Mouse (Mus musculus) left cerebral cortex, postnatal 14 days (tissue): ENCODE data around the gene Krt28. TPM values are rescaled to one million over a fixed set of nuclear protein-coding genes. Genes with fewer than 3 reads are reported as not detected.

Source experiments
- DNase-seq, 2 experiments: peaks; one replicate each; pipeline ENCODE4 v3.0.0; 2021 to 2022; ENCODE audit warnings: low spot score in 2 of 2, mixed read lengths in 1 of 2
- intact Hi-C: fragments of 180-260 bp; cut with DNase I; formaldehyde crosslinking; loops from one replicate; pipeline ENCODE4 v1.15.1; 2025
- total RNA-seq, 2 experiments: library from RNA; stranded (reverse); gene quantifications; 2 replicates each; pipeline ENCODE4 v1.2.3; 2021

Gene Krt28
- total RNA-seq, 2 experiments from 2014 or later, result 0.22 to 0.34 TPM

- intact Hi-C loops, result loop anchor here (1.0 kb wide), 1 partner anchor 84 kb away; no protein-coding TSS in a partner anchor
- DNase-seq, result peak; percentile 73 to 83
Measured at GRCm38 (mm10) chr11:99379568-99379967, 4.9 kb upstream of the Krt28 start.

DNA sequence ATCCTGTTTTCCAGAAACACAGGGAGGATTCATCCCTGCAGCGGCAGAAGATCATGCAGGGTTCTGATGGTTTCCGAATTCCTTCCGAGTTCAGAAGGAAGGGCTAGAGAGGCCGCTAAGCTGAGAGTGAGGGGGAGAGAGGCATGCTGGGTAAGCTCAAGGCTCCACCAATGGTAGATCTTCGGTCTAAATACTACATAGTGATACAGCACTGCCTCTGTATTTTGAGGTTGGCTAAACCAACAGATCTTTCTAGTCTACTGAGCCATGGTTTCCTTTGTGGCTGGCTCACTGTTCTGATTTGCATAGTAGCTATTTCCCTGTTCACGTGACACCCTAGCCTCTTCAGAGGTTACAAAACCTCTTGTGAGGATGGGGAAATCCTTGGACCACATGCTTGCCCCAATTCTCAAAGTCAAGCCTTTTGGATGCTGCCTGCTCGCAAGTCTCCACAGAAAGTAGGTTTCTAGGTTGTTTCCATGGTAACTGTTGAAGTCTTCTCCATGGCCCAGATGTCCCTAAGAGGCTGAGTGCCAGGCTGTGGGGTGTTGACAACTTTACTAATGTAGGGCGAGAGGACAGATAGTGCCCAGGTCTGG, 4.8 kb downstream of the Krt28 start:
- intact Hi-C loops, result loop anchor here (5.0 kb wide), 1 partner anchor 58 kb away; no protein-coding TSS in a partner anchor
- peak; percentile 55 to 89 for DNase-seq

DNA sequence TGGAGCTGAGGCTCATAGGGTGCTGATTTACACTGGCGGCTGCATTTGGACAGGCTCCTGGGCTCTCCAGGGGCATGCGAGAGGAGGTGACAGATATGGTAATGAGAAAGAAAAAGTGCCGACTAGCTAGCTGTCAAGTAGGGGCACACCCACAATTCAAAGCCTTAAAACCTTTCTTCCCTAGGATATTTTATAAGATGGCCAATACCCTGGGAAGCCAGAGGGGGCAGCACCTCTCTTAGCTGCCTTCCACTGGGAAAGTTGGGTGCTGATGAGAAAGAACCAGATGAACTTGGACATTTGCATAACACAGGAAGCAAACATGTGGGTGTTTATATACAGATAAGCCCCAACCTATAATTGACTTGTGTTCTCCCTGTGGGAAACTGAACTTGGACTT, 5.5 kb downstream of the Krt28 start:
- intact Hi-C loops, result loop anchor here (5.0 kb wide), 1 partner anchor 57 kb away; no protein-coding TSS in a partner anchor
- DNase-seq, result peak in 1 of 2 experiments; percentile 59

- intact Hi-C loops, result loop anchor here (5.0 kb wide), 1 partner anchor 54 kb away; no protein-coding TSS in a partner anchor
- peak in 1 of 2 experiments; percentile 24 for DNase-seq
Measured at GRCm38 (mm10) chr11:99366791-99367190, 7.9 kb downstream of the Krt28 start.

DNA sequence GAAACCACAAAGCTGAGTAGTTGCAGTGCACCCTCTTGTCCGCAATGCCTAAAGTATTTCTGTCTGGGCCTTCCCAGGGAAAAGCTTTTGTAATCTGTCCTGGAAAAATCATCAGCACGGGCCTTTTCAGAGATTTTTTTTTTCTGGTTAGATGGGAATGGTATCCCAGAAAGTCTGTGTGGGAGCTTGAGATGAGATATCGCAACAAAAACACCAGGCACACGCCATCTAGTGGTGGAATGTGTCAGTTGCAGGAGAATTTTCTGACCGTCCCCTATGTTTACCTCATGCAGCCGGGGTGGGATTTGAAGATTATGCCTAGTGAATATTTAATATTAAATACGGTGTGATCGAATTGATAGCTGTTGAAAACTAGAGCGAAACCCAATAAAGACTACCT, 10.3 kb downstream of the Krt28 start:
- intact Hi-C loops, result no loop called here
- DNase-seq, result peak; percentile 59 to 61

GRCm38 (mm10) chr11:99361423-99361822, 13.3 kb downstream of the Krt28 start:
- no peak for DNase-seq
- intact Hi-C loops, result no loop called here

DNA sequence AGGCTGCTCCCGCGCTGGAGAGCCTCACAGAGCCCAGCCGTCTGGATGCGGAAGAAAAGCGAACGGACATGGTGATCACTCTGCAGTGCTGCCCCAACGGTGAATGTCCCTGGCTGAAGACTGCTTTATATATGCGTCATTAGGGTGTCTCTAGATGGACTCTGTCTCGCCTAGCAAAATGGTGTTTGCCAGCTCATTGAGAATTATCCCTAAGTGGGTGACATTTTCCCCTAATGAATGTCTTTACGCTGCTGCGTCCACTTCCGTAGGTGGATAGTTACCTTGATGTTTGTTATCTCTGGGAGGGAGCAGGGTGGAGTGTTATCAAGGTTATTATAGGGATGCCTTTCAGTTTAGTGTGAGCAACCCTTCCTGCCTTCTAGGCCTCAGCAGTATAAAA, 23.7 kb downstream of the Krt28 start, which contains the start of gene Krt27:
TSS of gene Krt27 (minus strand) at position 101 of the 400 bp plus-strand sequence.
- no peak for DNase-seq
- intact Hi-C loops, result no loop called here

DNA sequence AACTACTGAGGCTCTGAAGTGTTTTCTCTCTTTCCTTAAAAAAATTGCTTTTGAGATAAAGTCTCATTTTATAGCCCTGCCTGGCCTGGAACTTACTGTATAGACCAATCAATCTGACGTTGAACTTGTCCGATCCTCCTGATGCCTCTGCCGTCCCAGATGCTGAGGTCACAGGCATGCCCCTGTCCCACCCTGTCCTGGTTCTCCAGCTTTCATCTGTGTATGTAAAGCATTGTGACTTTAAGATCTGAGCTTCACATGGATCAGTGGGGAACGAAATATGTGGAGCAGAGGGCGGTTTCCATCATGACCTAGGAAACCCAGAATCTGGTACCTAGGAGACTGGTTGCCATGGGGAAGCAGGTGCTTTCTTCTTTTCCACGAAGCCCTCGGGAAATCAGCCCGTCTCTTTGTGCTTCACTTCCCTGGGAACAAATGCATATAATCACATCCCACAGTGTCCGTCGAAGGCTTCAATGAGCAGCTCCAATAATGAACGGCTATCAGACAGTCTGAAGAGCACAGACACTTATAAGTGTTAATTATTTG, 35.3 kb downstream of the Krt28 start:
- intact Hi-C loops, result no loop called here
- DNase-seq, result no peak

GRCm38 (mm10) chr11:99337866-99338265, 36.8 kb downstream of the Krt28 start, which contains the start of gene Krt26:
Gene Krt26, minus strand, starts transcription at chr11:99337966.
- intact Hi-C loops, result no loop called here
- DNase-seq, result no peak

- peak; percentile 51 to 73 for DNase-seq
- intact Hi-C loops, result no loop called here
Measured at GRCm38 (mm10) chr11:99333426-99333825, 41.3 kb downstream of the Krt28 start.

- no peak for DNase-seq
- intact Hi-C loops, result no loop called here
Measured at GRCm38 (mm10) chr11:99329655-99330054, 45.0 kb downstream of the Krt28 start.

GRCm38 (mm10) chr11:99322851-99323250, 51.9 kb downstream of the Krt28 start, which contains the start of gene Krt25:
Gene Krt25, minus strand, starts transcription at chr11:99322951.
- DNase-seq, result no peak
- intact Hi-C loops, result no loop called here

GRCm38 (mm10) chr11:99321094-99321493, 53.6 kb downstream of the Krt28 start:
- no peak for DNase-seq
- intact Hi-C loops, result no loop called here

DNA sequence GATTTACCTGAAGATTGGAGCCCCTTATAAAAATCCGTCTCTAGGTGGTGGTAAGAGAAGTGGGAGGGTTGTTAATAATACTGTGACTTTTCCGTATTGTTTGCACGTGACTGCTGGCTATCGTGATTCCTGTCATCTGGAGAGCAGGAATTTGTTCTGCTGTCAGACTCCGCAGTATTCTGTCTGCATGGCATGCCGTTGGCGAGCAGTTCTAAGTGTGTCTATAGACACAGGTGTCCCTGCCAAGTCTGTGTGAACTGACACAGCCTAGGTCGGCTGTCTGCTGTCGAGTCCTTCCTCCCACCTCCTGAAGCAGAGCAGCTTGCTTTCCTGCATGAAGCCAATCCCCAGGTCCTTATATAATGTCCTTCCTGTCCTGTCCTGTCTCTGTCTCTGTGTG, 55.6 kb downstream of the Krt28 start:
- intact Hi-C loops, result no loop called here
- no peak for DNase-seq

- intact Hi-C loops, result no loop called here
- no peak for DNase-seq
Measured at GRCm38 (mm10) chr11:99316543-99316942, 58.2 kb downstream of the Krt28 start.

Other genes with a start within 250 kb of the Krt28 start
- gene Ccr7, start 219.8 kb downstream of the Krt28 start, total RNA-seq, result not detected
- gene Smarce1, start 143.9 kb downstream of the Krt28 start, total RNA-seq, result 10 to 100 TPM; 67.1 to 73.7 TPM
- gene Krt222, start 130.8 kb downstream of the Krt28 start, total RNA-seq, result 10 to 100 TPM; 27.7 to 30.0 TPM
- not detected for gene Krt24, start 89.6 kb downstream of the Krt28 start, total RNA-seq
- gene Krt25, start 52.0 kb downstream of the Krt28 start, total RNA-seq, result not detected
- gene Krt26, start 36.9 kb downstream of the Krt28 start, total RNA-seq, result under 1 TPM; 0.13 to 0.17 TPM
- not detected for gene Krt27, start 23.8 kb downstream of the Krt28 start, total RNA-seq
- 10 to 100 TPM; 12.2 to 13.8 TPM for gene Krt10, start 14.5 kb upstream of the Krt28 start, total RNA-seq
- 1 to 10 TPM; 8.5 to 9.7 TPM for gene Krt12, start 47.4 kb upstream of the Krt28 start, total RNA-seq
- not detected for gene Krt20, start 63.2 kb upstream of the Krt28 start, total RNA-seq
- gene Krt23, start 118.2 kb upstream of the Krt28 start, total RNA-seq, result not detected
- not detected for gene Krt39, start 146.4 kb upstream of the Krt28 start, total RNA-seq
- gene Krt40, start 168.3 kb upstream of the Krt28 start, total RNA-seq, result not detected
- gene Krtap3-3, start 176.0 kb upstream of the Krt28 start, total RNA-seq, result not detected
- gene Krtap3-2, start 181.9 kb upstream of the Krt28 start, total RNA-seq, result not detected
- not detected for gene Gm11939, start 184.6 kb upstream of the Krt28 start, total RNA-seq
- not detected for gene Krtap3-1, start 191.7 kb upstream of the Krt28 start, total RNA-seq
- not detected for gene Krtap1-5, start 206.1 kb upstream of the Krt28 start, total RNA-seq
- not detected for gene Krtap1-4, start 208.8 kb upstream of the Krt28 start, total RNA-seq
- gene Krtap1-3, start 216.4 kb upstream of the Krt28 start, total RNA-seq, result not detected
- not detected for gene Krtap9-3, start 223.2 kb upstream of the Krt28 start, total RNA-seq
- not detected for gene Gm11938, start 228.4 kb upstream of the Krt28 start, total RNA-seq
- gene Gm11937, start 235.3 kb upstream of the Krt28 start, total RNA-seq, result not detected
- gene Krtap2-4, start 239.9 kb upstream of the Krt28 start, total RNA-seq, result not detected
- gene Gm11562, start 245.5 kb upstream of the Krt28 start, total RNA-seq, result not detected